Mouse (Mus musculus): ENCODE data around the gene Vwa3b. TPM values are rescaled to one million over a fixed set of nuclear protein-coding genes. Genes with fewer than 3 reads are reported as not detected.
A peak's percentile ranks its signal among the peaks of the same experiment; 100 is the strongest.
"Not testable (repeated sequence)": the region's sequence is repeated elsewhere in the genome, so short reads cannot be mapped to it uniquely, and the experiment has no call there.

The Vwa3b gene
- total RNA-seq (2022), result 10 to 100 TPM; 51.2 to 88.8 (median 83.3) TPM

DNA sequence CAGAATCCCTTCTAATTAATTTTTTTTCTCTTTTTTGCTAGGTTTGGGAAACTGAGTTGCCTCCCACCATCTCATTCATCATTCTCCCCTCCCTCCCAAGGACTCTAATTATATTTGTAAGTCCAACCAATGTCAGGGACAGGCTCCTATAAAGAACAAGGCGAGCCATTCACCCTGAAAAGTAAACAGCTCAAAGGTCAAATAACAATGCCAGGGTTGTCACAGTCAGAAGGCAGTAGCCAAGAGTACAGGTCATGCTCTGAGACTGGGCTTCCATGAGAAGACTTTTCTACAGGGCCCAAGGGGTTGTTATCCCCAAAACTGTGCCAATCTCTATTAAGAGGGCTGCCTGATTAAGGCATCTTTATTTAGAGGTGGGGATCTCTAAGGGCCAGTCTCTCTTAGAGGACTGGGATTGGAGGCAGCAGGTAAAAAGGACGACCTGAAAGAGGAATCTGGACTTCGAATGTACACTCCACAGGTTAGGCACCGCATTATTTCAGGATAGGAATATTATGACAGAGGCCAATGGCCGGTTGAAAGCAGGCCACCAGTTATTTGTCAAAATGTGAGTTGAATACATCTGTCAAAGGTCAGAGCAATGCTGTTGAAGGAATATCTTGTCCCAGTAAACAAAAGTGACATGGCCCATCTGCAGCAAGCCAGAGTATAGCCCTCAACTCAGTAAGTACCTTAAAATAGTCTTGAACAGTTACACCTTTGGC lies at the start of gene Vwa3b:
Vwa3b (plus strand) TSS at position 635 of the 725 bp plus-strand sequence.
- no peak for DNase-seq (ENCODE audit: low spot score in 2 of 2)

DNA sequence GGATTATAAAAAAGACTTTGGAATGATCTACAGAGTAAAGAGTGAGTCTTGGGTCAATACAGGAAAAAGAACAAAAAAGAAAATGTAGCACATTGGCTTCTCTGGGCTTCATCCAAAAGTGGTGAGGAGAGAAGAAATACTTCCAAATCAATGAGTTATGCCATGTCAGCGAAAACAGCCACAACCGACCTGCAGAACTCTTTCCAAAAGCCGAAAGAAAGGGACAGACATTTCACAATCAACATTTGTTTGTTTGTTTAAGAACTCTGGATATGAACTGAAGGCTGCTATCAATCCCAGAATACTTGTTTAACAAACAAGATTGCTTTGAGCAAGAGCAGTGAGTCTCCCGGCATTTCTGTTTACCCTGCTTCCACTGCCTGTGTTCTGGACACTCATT lies 49.6 kb upstream of the Vwa3b start:
- DNase-seq (ENCODE audit: low spot score in 2 of 2), result no peak

DNA sequence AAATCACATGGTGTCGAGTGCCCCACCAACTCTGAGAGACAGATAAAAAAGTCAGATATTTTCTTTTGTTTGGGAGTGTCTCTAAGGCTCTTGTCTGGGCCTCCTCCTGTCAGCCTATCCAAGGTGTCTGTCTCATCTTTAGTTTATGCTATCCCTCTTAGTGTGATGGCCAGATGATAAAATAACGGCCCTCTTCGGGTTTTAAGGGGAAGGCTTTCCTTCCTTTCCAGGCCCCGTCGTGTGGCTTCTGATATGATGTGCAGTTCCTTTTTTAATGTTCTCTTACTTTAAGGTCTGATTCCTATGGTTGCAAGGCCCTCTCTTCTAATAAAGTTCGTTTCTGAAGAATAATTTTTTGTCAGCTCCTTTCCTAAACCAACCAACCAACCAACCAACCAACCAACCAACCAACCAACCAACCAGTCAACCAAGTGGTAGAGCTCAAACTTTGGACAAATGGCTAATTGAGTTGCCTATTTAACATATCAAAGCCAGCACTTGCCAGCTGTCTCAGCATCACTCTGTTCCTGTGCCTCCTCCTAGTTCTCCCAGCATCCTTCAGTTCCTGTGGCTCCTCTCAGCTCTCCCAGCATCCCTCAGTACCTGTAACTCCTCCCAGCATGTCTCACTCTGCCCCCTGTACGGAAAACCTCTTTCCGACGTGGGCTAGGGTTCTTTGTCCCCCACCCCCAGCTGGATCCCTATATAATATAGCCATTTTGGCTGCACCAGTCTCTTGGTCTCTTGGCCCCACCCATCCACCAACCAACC lies 44.0 kb upstream of the Vwa3b start:
- no peak for DNase-seq (ENCODE audit: low spot score in 2 of 2)

DNA sequence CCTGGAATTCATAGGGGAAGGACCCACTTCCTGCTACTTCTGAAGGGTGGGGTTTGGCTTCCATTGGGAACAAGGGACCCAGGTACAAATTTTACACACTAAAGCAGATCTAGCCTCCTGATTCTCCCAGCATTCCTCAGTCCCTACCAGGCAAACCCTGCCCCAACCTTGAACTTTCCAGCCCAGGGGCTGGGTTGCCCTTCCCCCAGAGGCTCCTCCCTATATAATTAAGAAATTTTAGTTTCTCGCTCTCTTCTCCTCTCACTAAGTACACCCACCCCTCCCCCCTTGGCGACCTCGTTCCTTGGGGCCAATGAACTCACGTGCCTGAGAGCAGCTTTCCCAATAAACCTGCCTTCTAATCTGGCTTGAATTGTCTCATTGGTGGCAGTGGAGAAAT lies 42.6 kb upstream of the Vwa3b start:
- DNase-seq (ENCODE audit: low spot score in 2 of 2), result no peak

DNA sequence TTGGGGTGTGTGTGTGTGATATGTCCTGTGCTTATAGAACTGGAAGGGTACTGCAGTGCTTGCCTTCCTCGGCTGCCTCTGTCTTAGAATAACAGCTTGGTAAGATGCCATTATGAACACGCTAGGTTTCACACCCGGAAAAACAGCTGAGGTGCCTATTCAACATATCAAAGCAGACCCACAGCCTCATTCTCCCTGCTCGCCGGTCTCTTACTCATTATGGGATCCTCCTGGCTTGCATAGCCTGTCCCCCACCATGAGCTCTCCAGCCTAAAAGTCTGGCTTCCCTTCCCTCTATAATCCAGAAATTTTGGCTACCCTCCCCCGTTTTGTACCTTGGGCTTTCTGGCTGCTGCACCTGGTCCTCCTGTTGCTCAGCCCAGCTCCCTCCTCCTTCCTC lies 42.0 kb upstream of the Vwa3b start:
- DNase-seq (ENCODE audit: low spot score in 2 of 2), result no peak

DNA sequence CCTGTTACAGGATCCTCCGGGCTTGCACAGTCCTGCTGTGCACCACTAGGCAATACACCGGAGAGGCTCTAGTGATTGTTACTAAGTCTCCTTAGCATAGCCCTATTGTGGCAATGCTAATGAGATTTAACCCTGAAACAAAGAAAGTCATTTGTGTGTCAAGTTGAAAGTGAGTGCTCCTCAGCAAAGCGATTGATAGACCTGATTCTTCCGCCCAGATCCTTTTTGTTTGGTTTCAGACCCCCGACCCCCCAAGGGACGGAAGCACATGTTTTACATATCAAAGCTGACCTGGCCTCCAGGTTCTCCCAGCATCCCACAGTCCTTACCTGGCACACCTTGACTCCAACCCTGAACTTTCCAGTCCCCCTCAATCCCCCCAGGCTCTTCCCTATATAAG lies 40.5 kb upstream of the Vwa3b start:
- no peak for DNase-seq (ENCODE audit: low spot score in 2 of 2)

DNA sequence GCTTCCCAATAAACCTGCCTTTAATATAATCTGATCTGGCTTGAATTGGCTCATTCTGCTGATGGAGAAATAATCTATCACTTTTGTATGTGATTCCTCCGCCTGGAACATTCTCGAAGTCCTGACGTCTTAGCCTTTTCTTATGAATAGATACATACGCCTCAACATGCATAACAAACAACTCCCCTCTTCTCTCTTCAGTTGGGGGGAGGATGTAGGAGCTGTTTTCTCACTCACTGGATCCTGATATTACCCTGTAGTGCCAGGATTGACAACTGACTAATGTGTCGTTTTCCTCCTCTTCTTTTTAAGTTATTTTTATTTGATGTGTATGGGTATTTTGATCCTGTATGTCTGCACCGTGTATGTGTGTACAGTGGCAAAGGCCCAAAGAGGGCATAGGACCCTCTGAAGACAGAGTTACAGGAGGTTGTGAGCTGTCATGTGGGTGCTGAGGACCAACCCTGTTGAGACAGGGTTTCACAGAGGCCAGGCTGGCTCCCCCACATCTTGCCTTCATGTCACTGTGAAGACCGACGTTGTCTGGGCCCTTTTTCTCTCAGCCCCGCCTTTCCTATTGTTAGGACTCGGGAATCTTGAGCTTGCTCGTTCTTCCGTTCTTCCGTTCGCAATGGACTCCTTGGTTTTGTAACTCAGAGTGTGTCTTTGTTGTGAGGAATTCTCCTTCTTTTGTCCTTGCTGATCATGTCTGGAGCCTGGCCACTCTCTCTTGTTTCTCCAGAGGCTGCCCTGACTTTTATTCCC lies 39.8 kb upstream of the Vwa3b start:
- DNase-seq (ENCODE audit: low spot score in 2 of 2), result no peak

DNA sequence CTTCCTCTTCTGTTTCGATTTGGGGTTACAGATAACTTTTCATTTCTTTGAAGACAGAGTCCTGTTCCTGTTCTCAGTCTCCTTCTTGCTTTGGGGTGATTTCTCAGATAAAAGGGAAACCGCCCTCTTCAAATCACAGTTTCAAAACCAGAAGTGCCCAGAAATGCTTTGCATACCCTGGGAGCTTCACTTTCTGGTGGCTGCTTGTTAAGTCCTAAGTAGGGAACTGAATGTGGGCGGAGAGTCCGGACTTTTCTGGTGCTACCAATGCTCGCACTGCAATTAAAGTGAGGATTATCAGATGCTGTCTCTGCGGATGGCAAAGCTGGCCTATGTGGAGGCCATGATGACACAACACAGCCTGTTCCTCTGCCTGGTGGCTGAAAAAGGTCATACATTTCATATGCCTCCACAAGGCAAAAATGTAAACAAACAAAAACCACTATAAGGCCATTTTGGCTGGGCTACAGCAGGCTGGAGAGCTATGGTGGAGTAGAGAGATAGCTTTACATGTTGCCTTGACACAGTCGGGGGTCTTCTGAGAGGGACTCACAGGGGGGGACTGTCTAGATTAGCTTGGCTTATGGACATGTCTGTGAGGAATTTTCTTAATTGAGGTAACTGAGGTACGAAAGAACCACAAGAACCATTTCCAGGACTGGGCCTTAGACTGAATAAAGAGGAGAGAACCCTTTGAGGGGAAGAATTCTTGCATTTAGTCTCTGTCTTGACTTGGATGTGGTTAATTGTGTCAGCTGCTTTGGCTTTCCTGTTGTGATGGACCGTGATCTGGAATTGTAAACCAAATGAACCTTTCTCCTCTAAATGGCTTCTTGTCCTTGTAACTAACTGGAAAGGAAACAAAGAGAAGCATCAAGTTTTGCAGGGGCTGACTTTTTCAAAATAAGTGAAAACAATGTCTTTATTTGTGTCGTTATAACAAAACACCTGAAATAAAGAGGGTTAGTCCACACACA lies 38.9 kb upstream of the Vwa3b start:
- no peak for DNase-seq (ENCODE audit: low spot score in 2 of 2)

DNA sequence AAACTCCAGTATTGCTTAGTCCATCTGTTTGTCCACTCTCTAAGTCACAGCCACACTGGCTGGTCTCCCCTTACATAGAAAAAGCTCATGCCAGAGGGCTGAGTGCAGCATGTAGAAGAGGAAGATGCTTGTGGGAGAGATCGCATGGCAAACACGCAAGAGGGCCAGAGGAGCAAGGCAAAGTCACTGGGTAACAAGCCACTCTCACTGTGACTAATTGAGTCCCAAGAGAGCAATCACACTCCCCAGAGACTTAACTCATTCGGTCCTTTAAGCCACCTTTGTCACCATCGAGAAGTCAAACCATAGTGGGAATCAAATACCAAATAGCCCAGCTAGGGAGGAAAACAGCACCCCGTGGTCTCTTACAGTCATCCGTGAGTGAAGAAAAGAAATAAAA lies 38.2 kb upstream of the Vwa3b start:
- DNase-seq (ENCODE audit: low spot score in 2 of 2), result no peak

DNA sequence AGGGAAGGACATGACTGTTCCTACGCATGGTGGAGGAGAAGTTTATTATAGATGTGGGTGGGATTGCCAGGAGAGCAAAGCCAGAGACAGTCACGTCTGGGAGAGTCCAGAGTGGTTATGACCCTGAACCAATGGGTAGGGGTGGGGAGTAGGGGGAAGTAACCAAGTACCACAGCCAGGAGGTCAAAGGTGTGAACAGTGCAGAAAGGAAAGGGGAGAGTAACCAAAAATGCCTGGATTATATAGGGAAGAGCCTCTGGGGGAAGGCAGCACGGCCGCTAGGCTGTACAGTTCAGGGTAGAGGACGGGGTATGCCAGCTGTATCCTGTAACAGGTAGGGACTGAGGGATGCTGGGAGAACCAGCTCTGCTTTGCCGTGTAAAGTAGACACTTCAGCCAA lies 37.8 kb upstream of the Vwa3b start:
- no peak for DNase-seq (ENCODE audit: low spot score in 2 of 2)

DNA sequence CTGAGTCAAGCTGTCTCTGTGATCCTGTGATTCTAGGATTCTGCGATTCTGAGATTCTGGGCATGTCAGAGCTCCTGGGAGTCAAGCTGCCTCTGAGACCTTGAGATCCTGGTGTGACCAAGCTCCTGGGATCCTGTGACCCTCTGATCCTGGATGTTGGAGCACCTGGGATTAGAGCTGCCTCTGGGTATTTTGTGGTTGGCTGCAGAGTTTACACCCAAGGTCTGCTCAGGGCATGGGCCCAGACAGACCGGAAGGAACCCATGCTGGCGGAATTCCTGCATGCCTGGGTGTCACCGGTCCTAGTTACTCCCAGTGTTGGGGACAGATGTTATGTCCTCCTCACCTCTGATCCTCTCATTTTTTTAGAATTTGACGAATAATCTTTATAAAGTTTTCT lies 32.1 kb upstream of the Vwa3b start:
- no peak for DNase-seq (ENCODE audit: low spot score in 2 of 2)

DNA sequence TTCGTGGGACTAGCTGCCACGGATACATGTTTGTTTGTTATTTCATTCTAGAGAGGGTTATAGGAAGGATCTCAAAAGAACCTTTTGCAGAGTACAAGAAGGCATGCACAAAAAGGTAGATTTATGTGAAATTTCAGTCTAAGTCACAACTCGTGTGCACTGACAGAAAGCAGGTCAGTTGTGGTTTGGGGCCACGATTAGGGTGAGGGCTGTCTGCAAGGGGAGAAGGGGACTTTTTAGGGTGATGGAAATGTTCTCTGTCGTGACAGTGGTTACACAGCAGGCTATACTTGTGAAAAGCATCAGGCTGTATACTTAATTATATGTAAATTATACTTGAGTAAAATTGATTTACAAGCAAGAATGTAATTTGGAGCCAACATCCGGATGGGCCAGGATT lies 30.6 kb upstream of the Vwa3b start:
- no peak for DNase-seq (ENCODE audit: low spot score in 2 of 2)

DNA sequence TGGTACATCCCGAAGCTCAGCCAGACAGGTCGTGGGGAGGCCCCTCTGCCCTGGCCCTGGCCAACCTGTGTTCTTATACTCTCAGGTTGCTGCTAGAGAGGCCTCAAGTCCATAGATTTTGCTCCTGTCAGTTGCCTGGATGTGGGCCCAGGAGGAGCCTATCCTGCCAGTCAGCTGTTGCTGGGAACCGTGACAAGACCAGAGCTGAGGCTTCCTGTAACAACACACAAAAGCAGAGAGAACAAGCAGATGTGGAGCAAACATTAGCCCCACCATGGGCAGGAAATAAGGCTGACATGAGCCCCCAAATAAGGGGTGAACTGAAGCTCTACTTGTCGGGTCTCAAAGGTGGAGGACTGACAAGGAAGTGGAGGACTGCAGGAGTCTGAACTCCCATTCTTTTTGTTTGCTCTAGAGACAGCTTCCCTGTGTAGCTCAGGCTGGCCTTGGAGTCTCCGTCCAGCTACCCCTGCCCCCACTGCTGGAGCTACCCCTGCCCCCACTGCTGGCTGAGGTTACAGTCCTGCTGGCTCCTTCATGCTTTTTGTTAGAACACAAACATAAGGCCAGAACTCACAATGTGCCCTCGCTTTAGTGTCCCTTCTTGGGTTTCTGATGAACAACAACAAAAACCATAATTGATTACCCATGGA lies 29.7 kb upstream of the Vwa3b start:
- DNase-seq (ENCODE audit: low spot score in 2 of 2), result peak; percentile 74 to 88

DNA sequence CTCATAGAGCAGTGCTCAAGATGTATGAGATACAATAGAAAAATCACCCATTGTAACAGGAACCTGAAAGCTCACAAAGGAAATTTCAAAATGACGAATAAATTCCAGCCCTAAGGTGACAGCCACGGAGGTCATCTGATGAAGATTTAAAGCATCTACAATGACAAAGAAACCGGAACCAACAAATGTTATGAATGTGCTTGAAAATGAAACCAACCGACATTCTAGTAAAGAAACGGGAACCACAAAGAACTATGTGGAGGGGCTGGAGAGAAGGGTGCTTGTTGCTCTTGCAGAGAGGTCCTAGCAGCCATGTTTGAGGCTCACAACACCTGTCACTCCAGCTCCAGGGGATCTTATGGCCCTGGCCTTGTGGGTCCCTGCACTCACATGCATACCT lies 26.1 kb upstream of the Vwa3b start:
- DNase-seq (ENCODE audit: low spot score in 2 of 2), result no peak

DNA sequence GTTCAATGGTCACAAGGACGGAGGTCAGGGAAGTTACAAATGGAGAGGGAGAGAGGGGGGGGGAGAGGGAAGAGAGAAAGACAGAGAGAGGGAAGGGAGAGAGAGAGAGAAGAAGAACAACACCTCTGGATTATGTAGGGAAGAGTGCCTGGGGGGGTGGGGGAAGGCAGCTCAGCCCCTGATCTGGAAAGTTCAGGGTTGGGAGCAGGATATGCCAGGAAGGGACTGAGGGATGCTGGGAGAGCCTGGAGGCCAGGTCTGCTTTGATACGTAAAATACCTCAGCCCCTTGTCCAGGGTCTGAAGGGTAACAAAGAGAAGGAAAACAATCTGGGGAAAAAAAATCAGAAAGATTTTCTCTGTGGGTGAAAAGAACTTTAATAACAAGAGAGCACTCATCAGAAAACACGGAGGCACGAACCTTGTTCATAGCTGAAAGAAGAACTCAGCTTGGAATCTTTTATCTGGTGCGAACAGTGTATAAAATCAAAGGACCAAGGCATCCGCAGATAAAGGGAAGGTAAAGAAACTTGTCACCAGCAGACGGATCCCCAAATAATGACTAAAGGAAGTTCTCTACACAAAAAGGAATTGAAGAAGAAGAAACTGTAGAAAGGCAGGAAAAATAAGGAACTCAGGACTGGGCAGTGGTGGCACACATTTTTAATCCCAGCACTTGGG lies 24.6 kb upstream of the Vwa3b start:
- no peak for DNase-seq (ENCODE audit: low spot score in 2 of 2)

DNA sequence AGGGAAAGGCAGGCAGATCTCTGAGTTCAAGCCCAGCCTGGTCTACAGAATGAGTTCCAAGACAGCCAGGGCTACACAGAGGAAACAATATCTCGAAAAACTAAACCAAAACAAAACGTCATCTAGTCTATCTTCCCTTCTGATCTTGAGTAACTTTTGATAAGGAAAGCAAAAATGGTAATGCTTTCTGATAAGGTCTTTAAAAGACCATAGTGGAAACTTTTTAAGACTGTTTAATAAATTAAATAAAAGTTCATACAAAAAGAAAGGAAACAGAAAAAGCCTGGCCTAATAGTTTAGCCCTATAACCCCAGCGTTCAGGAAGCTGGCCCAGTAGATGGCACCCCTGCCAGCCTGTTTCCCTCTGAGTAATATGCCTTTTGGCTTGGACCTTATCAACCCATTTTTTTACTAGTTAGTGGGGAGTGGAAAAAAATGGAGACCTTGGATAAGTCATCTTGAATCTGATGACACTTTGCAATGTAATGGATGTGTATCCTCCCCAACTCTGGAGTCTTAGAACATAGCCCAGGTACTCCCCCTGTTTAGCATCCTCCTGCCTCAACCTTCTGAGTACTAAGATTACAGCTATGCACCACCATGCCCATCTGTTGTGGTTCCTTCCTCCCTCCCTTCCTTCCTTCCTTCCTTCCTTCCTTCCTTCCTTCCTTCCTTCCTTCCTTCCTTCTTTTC lies 23.9 kb upstream of the Vwa3b start:
- DNase-seq (ENCODE audit: low spot score in 2 of 2), result no peak

DNA sequence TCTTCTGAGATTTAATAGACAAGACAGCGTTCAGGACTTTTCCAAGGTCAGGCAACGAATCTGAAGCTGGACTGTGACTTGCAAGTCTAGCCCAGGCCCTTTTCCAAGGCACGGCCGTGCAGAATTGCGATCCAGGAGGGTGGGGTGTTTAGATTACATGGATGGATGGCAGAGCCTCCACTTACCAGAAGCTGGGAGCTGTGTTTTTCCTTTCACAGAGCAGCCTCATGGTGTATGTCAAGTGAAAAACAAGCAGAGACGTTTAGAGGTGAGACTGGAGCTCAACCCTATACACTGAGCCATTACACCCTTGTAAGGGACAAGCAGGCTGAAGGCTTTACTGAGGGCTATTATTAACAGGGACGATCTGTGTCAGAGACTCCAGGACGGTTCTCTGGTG lies 21.9 kb upstream of the Vwa3b start:
- peak in 1 of 2 experiments; percentile 66 for DNase-seq (ENCODE audit: low spot score in 2 of 2)

DNA sequence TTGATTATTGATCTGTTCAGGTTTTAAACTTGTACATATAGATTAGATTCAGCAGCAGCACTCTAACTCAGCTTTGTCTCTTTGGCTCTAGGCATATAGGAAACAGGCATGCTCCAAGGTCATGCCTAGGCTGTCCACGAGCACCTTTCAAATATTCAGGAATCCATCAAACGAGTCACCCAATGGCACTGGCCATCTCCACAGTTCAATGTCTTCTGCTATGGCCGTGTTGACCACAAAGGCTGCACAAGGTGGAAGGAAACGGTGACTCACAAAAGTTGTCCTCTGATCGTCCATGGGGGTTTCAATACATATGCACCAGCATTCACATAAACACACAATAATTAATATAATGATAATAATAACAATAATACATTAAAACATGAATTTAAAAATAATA lies 21.4 kb upstream of the Vwa3b start:
- no peak for DNase-seq (ENCODE audit: low spot score in 2 of 2)

DNA sequence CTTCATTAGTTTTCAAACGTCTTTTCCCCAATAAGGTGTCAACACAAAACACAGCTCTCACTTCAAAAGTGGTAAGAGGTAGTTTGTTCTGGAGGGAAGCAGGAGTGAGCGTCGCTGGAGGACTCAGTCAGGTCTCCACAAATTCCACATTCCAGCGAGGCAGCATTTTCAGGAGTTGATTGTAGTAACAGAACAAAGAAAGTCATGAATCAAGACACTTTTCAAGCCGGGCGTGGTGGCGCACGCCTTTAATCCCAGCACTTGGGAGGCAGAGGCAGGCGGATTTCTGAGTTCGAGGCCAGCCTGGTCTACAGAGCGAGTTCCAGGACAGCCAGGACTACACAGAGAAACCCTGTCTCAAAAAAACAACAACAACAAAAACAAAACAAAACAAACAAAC lies 19.9 kb upstream of the Vwa3b start:
- not testable (repeated sequence) for DNase-seq (ENCODE audit: low spot score in 2 of 2)

Measured in gastrocnemius, adult 8-10 months (tissue).